Mouse (Mus musculus): ENCODE measurements at regions not wholly inside any gene's neighbourhood (a gene's known extent, or its start where the extent isn't known, plus 50 kb on each side); places are given as distances from the start of the nearest gene placed in this dataset.

DNA sequence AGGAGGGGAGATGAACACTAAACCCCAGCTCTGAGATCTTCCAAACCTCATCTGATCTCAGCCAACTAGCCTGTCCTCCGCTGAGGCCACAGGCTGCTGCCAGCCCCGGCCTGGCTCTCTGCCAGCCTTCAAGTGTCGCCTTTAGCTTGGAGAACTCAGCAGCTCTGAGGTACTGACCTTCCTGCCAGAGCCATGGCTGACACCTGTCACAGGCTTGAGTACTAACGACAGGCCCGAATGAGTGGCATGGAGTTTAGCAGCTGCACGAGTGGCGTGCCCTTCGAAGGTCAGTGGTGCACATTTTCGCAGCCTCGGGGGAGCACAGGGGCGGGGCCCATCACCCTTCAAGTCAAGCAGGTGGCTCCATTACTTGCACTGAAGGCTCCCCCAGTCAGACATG lies 85.2 kb upstream of the Zfp703 start:
- DNase-seq = no peak

DNA sequence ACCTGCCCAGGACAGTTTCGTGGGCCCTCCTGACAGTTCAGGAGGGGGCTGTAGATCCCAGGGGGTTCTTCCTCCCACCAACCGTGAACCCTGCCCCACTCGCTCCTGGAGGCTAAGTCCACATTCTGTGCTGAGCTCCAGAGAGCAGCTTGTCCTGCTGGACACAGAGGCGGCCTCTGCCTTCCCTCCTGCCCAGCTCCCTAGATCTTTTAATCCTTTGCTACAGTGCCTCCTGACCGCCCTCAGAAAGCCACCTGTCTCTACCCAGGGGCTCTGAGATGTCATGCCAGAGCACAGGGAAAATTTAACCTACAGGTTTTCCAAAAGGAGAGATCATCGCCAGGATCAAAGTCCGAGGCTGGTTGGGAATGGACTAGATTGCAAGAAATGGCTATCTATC lies 84.7 kb upstream of the Zfp703 start:
- DNase-seq = no peak

DNA sequence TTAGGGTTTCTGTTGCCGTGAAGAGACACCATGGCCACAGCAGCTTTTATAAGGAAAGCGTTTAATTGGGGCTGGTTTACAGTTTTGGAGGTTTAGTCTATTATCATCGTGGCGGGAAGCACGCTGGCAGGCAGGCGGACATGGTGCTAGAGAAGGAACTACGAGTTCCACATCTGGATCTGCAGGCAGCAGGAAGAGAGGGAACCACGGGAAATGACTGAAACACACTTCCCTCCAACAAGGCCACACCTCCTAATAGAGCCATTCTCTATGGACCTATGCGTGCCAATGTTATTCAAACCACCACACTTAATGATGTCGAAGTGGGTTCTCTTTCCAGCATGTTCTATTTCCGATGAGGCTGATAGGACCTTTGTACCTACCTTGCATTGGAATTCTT lies 81.3 kb upstream of the Zfp703 start:
- DNase-seq = no peak

- no peak for DNase-seq
Observed at GRCm38 (mm10) chr8:26903289-26903688, 73.8 kb upstream of the Zfp703 start.

GRCm38 (mm10) chr8:26906257-26906656 lies 70.9 kb upstream of the Zfp703 start:
- DNase-seq = no peak

DNA sequence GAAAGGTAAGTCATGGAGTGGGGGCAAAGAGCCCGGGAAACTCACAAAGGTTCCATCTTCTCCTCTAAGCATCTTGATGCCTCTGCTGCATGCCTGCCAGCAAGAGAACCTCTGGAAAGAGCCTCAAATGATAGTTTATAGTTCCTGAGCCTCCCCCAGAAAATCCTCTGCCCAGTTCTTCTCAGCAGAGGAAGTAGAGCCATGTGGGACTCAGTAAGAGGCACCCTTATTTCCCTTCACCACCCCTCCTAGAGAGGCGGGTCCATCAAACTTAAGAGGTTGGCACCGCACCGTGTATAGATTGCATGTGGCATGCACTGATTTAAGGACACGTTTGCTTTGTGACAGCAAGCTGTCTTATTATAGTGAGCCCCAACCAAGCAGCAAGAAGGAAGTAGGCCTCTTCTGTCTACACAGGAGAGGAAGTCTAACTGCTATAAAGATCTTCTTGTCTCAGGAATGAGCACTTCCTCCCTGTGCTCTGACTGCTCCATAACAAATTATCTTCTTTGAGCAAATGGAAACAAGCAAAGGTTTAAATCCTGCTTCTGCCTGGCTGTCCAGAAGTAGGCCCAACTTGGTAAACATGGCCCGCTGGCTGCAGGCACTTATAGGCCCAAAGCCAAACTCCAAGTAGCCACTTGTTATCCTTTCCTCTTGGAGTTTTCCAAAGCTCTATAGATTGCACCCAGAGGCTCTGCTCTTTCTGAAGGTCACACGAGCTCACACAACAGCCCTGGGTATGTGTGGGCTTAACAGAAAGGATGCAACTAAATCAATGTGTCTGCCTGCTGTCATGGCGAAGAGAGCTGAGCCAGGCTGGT lies 69.6 kb upstream of the Zfp703 start:
- no peak for DNase-seq

DNA sequence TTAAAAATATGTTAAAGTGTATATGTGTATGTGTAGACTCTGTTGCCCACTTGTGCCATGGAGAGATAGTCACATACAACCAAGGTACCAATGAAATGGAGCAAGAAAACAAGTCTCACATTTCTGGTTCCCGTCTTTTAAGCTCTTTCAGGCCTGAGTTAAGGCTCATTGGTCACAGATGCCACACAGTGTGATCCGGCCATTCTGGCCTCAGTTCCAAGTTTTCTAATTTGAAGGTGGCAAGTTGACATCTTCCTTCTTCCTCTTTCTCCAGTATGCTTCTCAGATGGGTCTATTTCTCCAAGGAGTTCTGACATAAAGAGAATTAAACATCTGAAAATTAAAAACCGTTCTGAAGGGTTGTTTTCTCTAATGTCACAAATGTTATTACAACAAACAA lies 66.9 kb upstream of the Zfp703 start:
- DNase-seq = no peak

DNA sequence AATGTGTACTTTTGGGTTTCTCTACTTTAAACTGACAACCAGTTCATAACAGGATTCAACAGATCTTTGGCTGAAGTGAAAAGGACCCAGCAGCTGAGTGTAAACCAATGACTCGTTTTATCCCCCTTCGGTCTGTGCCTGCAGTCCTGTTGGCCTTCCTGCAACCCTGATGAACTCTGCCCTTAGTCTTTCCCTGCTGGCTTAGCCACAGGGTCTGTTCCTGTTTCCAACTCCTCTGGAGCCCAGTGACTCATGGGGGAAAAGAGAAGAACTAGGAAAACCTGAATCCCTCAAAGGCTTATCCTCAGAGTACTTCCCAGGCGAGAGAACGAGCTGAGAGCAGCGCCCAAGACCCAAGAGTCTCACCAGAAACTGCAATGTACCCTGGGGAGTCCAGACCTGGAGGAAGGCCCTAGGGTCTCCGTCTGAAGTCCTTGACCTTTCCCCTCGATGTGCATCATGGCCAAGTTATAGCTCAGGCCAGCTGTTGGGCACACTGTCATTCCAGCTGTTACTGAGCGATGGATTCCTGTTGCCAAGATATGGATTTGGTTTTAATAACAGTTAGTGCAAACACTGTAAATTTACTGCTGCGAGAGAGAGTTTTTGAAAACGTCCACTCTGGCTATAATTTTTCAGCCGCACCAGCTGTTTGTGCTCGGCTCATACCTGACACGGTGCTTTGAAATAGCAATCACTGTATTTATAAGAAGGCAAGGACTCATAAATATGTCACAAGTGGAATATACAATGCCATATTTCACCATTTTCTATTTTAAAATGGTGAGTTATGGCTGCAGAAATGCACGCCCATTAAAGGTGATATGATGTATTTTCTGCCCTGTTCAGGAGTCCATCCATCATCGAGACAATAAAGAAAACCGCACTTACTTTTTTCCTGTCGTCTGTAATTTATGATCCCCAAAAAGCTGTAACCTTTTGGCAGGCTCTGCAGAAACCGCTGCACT lies 63.3 kb upstream of the Zfp703 start:
- no peak for DNase-seq

GRCm38 (mm10) chr8:26915731-26916130 lies 61.4 kb upstream of the Zfp703 start:
- no peak for DNase-seq

DNA sequence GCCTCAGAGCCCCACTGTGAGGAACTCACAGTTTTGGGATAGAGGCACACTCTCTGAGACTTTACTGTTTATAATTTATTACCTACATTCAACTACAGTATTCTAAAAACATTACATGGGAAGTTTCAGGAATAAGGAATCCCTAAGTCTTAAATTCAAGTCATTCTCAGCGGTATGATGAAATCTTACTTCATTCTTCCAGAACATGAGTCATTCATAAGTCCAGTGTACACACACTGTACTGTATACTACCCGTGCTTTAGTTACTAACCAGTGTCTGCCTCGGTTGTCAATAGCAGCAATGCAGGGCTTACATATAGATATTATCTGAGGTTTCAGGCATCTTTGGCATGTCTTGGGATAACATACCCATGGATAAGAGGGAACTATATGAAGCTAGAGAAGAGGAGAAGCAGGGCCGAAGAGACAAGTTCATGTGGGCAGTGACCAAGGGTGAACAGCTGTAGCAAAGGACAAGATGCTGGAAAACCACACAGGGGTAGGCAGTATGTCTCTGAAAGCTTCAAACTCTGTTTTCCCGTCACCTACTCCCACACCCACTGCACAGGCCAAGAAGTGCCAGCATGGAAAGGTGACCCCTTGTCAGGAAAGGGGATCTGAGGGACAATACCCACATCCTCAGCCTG lies 55.5 kb upstream of the Zfp703 start:
- DNase-seq = no peak

DNA sequence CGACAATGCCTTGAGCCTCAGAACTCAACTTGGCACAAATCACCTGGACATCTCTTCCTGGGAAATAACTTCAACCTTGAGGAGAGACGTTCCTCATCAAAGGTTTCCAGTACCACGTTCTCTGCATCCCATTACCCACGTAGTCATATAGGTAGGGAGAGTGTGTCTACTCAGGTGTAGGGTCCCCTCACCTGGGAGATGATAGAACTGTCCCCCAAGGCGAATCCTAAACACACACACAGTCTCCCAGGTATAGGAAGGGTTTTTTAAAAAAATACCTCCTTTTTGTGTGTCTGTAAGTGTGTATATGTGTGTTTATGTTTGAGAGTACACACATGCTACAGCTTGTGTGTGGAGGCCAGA lies 55.0 kb upstream of the Zfp703 start:
- no peak for DNase-seq

- DNase-seq = no peak
Observed at GRCm38 (mm10) chr8:26923166-26923565, 54.0 kb upstream of the Zfp703 start.

All from thymus, adult 18-20 months (tissue).